Mouse (Mus musculus): Measurements from ENCODE around the gene Gas2.

- TF ChIP-seq CTCF (IDR thresholded peaks at IDR 0.05; ENCODE audit: low read depth, low read length), result no peak
- TF ChIP-seq GATA1 (IDR thresholded peaks at IDR 0.05; ENCODE audit: borderline replicate concordance, low read length), result no peak
- TF ChIP-seq TAL1 (conservative IDR thresholded peaks at IDR 0.05; ENCODE audit: low read depth, low read length), result no peak
- no peak for TF ChIP-seq POLR2AphosphoS5 (IDR thresholded peaks at IDR 0.05; ENCODE audit: insufficient replicate concordance, low read depth, low read length)
Observed at GRCm38 (mm10) chr7:51885345-51885744, 23.5 kb downstream of the Gas2 start.
